Mouse (Mus musculus) stomach, embryonic 15.5 days (tissue): ENCODE measurements around the gene Sf3a1. TPM values are rescaled to one million over a fixed set of nuclear protein-coding genes. Genes with fewer than 3 reads are reported as not detected.

Source experiments
- ATAC-seq: fragments of 200-750 bp; cut with Nextera tagmentation; 2 replicates; pipeline ENCODE4 v1.8.0; 2017; ENCODE audit warnings: low read depth, moderate number of reproducible peaks, moderate TSS enrichment; ENCODE audit not compliant: insufficient read depth, low FRiP score
- H3K27ac ChIP-seq: fragments of 300-500 bp; sonication (generic); 2 replicates; pipeline ENCODE4 v1.5.1; 2015; ENCODE audit warnings: mild to moderate bottlenecking, inconsistent platforms
- H3K27me3 ChIP-seq: fragments of 300-500 bp; sonication (generic); replicated peaks from 2 replicates; pipeline ENCODE4 v1.6.1; 2015; ENCODE audit warnings: inconsistent platforms
- H3K36me3 ChIP-seq: fragments of 300-500 bp; sonication (generic); 2 replicates; pipeline ENCODE4 v1.6.1; 2015; ENCODE audit warnings: inconsistent platforms
- H3K4me1 ChIP-seq: fragments of 300-500 bp; sonication (generic); 2 replicates; pipeline ENCODE4 v1.6.1; 2015; ENCODE audit warnings: inconsistent platforms
- H3K4me2 ChIP-seq: fragments of 300-500 bp; sonication (generic); 2 replicates; pipeline ENCODE4 v1.6.1; 2015; ENCODE audit warnings: mild to moderate bottlenecking, inconsistent platforms
- H3K4me3 ChIP-seq: fragments of 300-500 bp; sonication (generic); replicated peaks from 2 replicates; pipeline ENCODE4 v1.5.1; 2015; ENCODE audit warnings: inconsistent platforms
- H3K9ac ChIP-seq: fragments of 300-500 bp; sonication (generic); 2 replicates; pipeline ENCODE4 v1.6.1; 2015; ENCODE audit warnings: inconsistent platforms
- H3K9me3 ChIP-seq: fragments of 300-500 bp; sonication (generic); 2 replicates; pipeline ENCODE4 v1.6.1; 2016; ENCODE audit warnings: inconsistent platforms
- WGBS: fragments of 180-500 bp; shearing (Covaris S2); methylation state at CpG from one replicate; pipeline ENCODE4 v1.1.7; 2015; 5-methylcytosine and 5-hydroxymethylcytosine counted together
- polyA plus RNA-seq: library from polyadenylated mRNA; unstranded; fragments of >200 nt; fragmentation: Nextera tagmentation; extraction: Ambion mirVana; gene quantifications from 2 replicates; pipeline ENCODE4 v1.2.1, GENCODE M21; 2015

The Sf3a1 gene
- polyA plus RNA-seq, 1 experiment from 2014 or later: 39.2 TPM

DNA sequence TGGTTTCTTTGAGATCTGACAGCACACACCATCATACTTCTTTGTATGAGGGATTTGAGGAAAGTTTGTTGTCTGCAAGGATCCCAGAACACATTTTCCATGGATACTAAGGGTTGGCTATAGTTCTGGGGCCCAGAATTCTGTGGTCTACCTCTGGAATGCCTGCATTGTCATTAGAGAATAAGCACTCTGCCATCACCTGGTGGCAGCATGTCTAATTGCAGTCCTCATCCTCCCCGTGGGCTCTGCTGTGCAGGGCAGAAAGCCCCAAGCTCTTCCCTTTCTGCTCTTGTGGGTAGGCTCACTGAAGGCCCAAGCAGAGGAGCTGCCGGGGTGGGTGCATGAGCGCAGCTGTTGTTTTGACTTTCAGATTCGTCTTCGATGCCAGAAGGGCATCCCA lies 49.4 kb downstream of the Sf3a1 start:
- Histone ChIP-seq H3K4me1 (no peaks in the 10 kb centered on the region), H3K36me3 (peaks cover 48% of the 10 kb centered on the region), H3K4me2 (no peak overlapping the region), H3K27me3 (no peaks in the 10 kb centered on the region), H3K9me3 (no peaks in the 10 kb centered on the region), H3K27ac (no peak overlapping the region), H3K4me3 (no peak overlapping the region), H3K9ac (no peak overlapping the region)
- WGBS: 76% methylated on average over 5 of the region's 5 CpGs
- ATAC-seq: no peak

DNA sequence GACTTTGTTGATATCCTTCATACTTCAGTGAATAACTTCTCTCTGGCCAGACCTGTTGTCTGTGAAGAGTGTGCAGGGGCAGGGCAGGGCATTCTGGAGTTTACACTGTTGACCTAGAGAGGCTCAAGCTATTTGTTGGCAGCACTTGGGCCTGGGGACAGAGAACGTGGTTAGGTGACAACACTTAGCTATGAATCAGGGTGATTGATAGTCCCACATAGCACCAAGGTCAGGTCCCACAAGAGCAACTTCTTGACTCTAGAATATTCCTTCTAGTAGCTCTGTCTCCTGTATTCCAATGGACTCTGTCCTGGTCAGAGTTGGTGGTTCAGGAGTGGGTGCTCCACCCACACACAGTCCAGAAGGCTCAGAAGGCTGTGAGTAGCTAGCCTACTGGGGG lies 50.6 kb downstream of the Sf3a1 start:
- WGBS: 44% methylated on average over 1 of the region's 1 CpGs
- no peak overlapping the region for H3K4me2 ChIP-seq
- H3K4me1 ChIP-seq: no peaks in the 10 kb centered on the region
- peaks cover 55% of the 10 kb centered on the region for H3K36me3 ChIP-seq
- no peak for ATAC-seq
- H3K4me3 ChIP-seq: no peak overlapping the region
- no peak overlapping the region for H3K27ac ChIP-seq
- H3K9me3 ChIP-seq: no peaks in the 10 kb centered on the region
- H3K27me3 ChIP-seq: no peaks in the 10 kb centered on the region
- no peak overlapping the region for H3K9ac ChIP-seq

DNA sequence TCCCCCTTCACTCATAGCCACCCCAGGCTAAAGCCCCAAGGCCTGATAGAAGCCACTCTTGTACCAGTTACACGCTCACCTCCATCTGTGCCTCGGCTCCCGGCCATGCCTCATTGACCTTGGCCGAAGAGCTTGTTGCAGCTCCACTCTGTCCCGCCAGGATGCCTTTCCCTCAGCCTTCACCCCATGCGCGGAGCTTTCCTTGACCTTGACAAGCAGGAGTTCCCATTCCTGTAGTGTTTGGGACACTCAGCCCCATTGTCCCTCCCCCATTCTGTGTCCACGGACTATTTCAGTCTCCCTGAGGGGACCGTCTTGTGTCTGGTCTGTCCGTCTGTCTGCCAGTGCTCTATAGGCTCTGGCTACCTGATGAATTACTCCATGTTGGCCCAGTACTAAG lies 53.0 kb downstream of the Sf3a1 start:
- 87% methylated on average over 10 of the region's 10 CpGs for WGBS

DNA sequence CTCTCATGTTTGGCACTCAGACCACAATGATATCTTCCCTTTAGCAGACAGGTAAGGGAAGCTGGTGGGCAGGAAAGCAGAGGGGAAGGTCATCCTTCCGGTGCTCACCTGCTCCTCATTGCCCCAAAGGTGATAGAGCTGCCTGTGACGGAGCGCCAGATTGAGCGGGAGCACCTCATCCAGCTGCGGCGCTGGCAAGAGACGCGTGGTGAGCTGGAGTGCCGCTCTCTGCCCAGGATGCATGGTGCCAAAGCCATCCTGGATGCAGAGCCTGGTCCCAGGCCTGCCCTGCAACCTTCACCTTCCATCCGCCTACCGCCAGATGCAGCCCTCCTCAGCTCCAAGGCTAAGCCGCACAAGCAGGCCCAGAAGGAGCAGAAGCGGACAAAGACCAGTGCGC lies 54.4 kb downstream of the Sf3a1 start:
- 96% methylated on average over 14 of the region's 14 CpGs for WGBS
- H3K36me3 ChIP-seq: peaks cover 33% of the 10 kb centered on the region
- H3K4me3 ChIP-seq: no peak overlapping the region
- ATAC-seq: no peak
- H3K9me3 ChIP-seq: no peaks in the 10 kb centered on the region
- no peak overlapping the region for H3K4me2 ChIP-seq
- no peaks in the 10 kb centered on the region for H3K27me3 ChIP-seq
- H3K27ac ChIP-seq: no peak overlapping the region
- H3K4me1 ChIP-seq: peaks cover 21% of the 10 kb centered on the region
- H3K9ac ChIP-seq: no peak overlapping the region

More for the DNA sequence above, 53.0 kb downstream of the Sf3a1 start:
- H3K4me3 ChIP-seq: no peak overlapping the region
- H3K4me1 ChIP-seq: peaks cover 8% of the 10 kb centered on the region; the same call in 1 of the 2 replicates
- no peaks in the 10 kb centered on the region for H3K27me3 ChIP-seq
- H3K4me2 ChIP-seq: no peak overlapping the region
- no peak overlapping the region for H3K9ac ChIP-seq
- H3K27ac ChIP-seq: no peak overlapping the region
- peaks cover 38% of the 10 kb centered on the region for H3K36me3 ChIP-seq
- no peak for ATAC-seq
- no peaks in the 10 kb centered on the region for H3K9me3 ChIP-seq

DNA sequence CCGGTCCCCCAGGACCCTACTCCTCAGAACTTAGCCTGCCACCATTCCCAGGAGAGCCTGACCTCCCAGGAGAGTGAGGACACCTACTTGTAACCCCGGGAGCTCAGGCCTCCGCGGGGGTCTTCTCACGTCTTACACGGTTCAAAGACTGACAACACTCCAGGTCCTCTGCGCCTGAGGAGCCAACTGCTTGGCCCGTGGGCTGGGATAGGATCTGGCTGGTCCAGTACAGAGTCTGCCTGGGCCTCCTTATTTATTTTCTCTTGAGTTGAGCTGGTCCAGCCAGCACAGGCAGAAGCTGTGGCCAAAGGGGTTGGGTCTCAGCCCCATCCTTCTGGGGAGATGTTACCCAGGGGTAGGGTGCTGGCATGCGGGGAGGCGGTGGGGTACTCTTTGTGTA lies 54.9 kb downstream of the Sf3a1 start:
- 73% methylated on average over 10 of the region's 10 CpGs for WGBS
- H3K9me3 ChIP-seq: no peaks in the 10 kb centered on the region
- no peak overlapping the region for H3K9ac ChIP-seq
- ATAC-seq: no peak
- no peak overlapping the region for H3K4me2 ChIP-seq
- peaks cover 23% of the 10 kb centered on the region for H3K4me1 ChIP-seq
- no peak overlapping the region for H3K27ac ChIP-seq
- peaks cover 33% of the 10 kb centered on the region for H3K36me3 ChIP-seq
- no peaks in the 10 kb centered on the region for H3K27me3 ChIP-seq
- H3K4me3 ChIP-seq: no peak overlapping the region

DNA sequence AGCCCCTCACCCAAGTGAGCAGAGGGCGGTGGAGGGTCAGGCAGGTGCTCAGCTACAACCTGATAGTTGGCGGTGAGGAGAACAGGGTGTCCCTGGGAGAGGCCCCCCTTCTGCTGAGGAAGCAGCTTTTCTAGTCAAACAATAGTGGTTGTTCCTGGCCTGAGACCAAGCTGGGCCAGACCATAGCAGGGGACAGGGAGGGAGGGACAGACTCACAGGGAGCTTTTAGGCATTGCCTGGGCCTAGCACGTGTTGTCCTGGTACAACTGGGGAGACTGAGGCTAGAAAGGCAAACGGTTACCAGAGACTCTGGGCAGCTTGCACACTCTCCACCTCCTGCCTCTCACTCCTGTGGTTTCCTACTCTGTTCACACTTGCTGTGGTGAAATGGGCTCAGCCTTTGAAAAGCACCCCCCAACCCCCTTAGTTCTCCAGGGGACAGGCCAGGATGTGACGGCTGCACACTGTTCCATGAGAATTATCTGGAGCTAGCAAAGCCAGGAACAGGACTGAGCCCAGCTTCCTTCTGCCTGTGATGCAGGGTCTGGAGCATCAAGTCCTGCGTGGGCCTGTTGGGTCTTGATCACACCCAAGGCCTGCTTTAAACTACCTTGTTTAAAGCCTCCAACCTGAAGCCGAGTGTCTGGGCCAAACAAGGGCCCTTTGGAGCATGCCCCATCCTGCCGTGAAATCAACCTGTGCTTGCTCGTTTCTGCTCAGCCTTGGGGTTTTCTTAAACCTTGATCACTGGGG lies 56.3 kb downstream of the Sf3a1 start:
- H3K9me3 ChIP-seq: no peaks in the 10 kb centered on the region
- WGBS: 72% methylated on average over 9 of the region's 9 CpGs
- H3K4me3 ChIP-seq: no peak overlapping the region
- peaks cover 25% of the 10 kb centered on the region for H3K4me1 ChIP-seq
- H3K4me2 ChIP-seq: no peak overlapping the region
- peak overlapping the region; percentile 73 for H3K27ac ChIP-seq
- no peak for ATAC-seq
- H3K36me3 ChIP-seq: peaks cover 28% of the 10 kb centered on the region
- no peak overlapping the region for H3K9ac ChIP-seq
- H3K27me3 ChIP-seq: no peaks in the 10 kb centered on the region

DNA sequence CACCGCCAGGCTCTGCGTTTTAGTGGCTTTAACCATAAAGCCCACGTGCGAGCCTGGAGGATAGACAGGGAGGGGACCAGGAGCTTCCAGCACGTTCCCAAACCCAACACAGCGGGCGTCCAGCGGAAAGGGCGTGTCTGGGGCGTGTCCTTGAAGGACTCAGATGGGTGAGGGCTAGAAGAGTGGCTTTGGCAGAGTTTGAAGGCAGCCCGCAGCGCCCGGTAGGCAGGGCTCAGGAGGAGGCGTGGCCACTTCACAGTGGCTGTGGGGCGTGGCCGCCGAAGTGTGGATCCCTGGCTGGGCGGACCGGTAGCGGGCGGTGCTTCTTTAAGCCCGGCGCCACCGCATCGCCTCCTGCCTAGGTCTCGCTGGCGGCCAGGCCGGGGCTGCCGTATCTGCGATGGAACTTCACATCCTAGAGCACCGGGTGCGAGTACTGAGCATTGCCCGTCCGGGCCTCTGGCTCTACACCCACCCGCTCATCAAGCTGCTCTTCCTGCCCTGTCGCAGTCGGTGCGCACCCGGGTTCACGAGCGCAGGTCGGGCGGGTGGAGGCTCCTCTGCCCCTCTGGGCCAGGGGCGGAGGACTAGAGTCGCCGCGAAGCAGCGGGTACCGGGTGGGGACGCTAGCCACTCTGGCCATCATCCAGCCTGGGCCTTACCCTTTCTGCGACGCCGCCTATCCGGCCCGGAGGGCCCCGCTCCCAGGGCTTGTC lies 57.9 kb downstream of the Sf3a1 start, which contains the start of gene Castor1:
Gene Castor1 (plus strand): TSS at position 312 of the 716 bp plus-strand sequence.
- ATAC-seq: peak; percentile 90
- Histone ChIP-seq H3K27me3 (no peaks in the 10 kb centered on the region), H3K36me3 (peaks cover 18% of the 10 kb centered on the region), H3K27ac (peak within 1 kb of the TSS; percentile 73; the same call in 1 of the 2 replicates), H3K4me2 (peak within 1 kb of the TSS; percentile 98), H3K9me3 (no peaks in the 10 kb centered on the region), H3K4me1 (peaks cover 29% of the 10 kb centered on the region), H3K9ac (peak within 1 kb of the TSS; percentile 55), H3K4me3 (peak within 1 kb of the TSS; percentile 51)
- 2% methylated on average over 56 of the region's 56 CpGs for WGBS

DNA sequence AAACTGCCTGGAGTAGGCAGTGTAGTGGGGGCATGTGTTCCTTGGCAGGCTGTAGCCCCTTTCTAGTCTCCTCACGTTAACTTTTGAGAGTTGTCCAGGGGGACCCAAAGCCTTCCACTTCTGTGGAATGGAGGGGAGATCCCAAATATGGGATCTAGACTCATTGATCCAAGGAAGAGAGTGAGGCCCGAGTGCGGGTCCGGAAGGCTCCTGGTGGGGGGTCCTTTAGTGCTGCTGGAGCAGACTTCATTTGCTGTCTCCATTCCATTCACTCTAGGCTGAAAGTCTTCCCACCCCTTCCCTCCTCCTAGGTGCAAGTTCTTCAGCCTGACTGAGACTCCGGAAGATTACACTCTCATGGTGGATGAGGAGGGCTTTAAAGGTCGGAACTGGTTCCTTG lies 58.5 kb downstream of the Sf3a1 start:
- peak overlapping the region; percentile 55; the same call in 1 of the 2 replicates for H3K9ac ChIP-seq
- peaks cover 29% of the 10 kb centered on the region for H3K4me1 ChIP-seq
- no peaks in the 10 kb centered on the region for H3K27me3 ChIP-seq
- H3K9me3 ChIP-seq: no peaks in the 10 kb centered on the region
- H3K27ac ChIP-seq: peak overlapping the region; percentile 32; the same call in 1 of the 2 replicates
- no peak for ATAC-seq
- WGBS: 11% methylated on average over 6 of the region's 6 CpGs
- peak overlapping the region; percentile 51 for H3K4me3 ChIP-seq
- peak overlapping the region; percentile 98 for H3K4me2 ChIP-seq
- peaks cover 16% of the 10 kb centered on the region for H3K36me3 ChIP-seq

DNA sequence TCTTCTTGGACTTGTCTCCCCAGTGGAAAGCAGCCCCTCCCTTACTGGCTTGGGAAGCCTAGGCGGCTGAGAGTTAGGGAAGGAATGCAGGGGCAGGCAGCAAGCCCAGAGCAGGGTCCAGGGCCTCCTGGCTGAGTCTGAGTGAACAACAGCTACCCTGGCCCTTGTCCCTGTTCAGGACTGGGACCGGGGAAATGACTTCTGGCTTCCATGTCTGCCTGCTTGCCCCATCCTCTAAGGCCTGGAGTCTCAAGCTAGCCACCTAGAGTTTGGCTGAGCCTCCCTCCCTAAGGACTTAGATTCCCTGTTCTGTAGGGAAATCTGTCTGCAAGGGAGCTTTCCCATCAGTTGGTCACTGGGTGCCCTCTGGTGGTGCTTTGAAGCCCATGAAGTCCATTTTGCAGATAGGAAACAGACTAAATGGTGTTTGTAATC lies 59.2 kb downstream of the Sf3a1 start:
- Histone ChIP-seq H3K4me1 (peaks cover 29% of the 10 kb centered on the region), H3K4me2 (peak overlapping the region; percentile 98; the same call in 1 of the 2 replicates), H3K27ac (no peak overlapping the region), H3K4me3 (no peak overlapping the region), H3K27me3 (no peaks in the 10 kb centered on the region), H3K9ac (no peak overlapping the region), H3K36me3 (peaks cover 9% of the 10 kb centered on the region), H3K9me3 (no peaks in the 10 kb centered on the region)
- ATAC-seq: no peak
- 7% methylated on average over 2 of the region's 2 CpGs for WGBS

DNA sequence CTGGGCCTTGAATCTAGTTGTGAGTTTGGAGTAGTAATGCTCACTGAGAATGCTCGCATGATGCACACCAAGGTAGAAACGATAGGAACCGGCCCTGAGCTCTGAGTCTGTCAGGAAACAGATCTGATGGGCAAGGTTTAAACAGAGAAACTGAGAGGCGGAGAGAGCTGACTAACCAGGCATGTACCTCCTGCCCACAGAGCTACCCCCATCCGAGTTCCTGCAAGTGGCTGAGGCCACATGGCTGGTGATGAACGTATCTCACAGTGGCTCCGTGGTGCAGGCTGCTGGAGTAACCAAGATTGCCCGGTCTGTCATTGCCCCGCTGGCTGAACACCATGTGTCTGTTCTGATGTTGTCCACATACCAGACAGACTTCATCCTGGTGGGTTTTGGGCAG lies 59.8 kb downstream of the Sf3a1 start:
- no peak overlapping the region for H3K4me2 ChIP-seq
- H3K9ac ChIP-seq: no peak overlapping the region
- no peak for ATAC-seq
- no peaks in the 10 kb centered on the region for H3K27me3 ChIP-seq
- WGBS: 62% methylated on average over 9 of the region's 9 CpGs
- peaks cover 3% of the 10 kb centered on the region for H3K36me3 ChIP-seq
- H3K27ac ChIP-seq: no peak overlapping the region
- H3K9me3 ChIP-seq: no peaks in the 10 kb centered on the region
- H3K4me3 ChIP-seq: no peak overlapping the region
- H3K4me1 ChIP-seq: peaks cover 29% of the 10 kb centered on the region

DNA sequence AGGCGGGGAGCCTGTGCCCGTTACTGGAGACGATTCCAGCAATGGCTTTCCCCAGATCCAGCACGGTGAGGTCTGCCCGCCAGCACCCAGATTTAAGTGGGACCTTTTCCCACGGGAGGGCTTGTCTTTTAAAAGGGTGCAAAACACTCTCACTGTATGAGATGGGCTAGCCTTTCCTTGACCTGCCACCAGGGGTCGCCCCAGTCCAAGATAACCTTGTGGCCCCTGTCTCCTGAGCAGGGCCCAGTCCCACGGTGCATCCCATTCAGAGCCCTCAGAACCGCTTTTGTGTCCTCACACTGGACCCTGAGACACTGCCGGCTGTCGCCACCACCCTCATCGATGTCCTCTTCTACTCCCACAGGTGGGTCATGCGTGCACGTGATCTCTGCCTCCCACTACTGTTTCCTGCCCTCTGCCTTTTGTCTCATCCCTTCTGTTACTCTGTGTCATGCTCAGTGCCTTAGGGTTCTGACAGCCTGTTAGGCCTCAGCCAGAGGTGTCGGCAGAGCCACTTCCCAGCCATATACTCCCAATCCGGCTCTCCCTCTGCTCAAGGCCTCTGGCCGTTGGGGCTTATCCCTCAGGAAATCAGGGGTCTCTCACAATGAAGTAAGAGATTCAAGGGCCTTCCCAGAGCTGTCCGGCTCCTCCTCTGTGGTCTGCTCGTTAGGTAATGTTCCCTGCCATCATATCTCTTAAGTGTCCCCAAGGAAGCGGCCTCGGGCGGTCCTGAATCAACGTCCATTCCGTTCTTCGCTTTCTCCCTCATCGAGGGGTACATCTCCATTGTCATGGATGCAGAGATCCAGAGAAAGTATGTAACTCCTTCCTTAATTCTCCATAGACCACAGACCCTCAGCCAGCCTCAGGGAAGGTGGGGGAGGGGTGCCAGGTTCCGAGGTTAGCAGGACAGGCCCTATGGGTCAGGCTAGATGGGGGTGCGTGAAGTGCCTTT lies 60.6 kb downstream of the Sf3a1 start:
- no peak for ATAC-seq
- Histone ChIP-seq H3K4me2 (no peak overlapping the region), H3K27ac (no peak overlapping the region), H3K4me3 (no peak overlapping the region), H3K4me1 (peaks cover 29% of the 10 kb centered on the region), H3K27me3 (no peaks in the 10 kb centered on the region), H3K9me3 (no peaks in the 10 kb centered on the region), H3K36me3 (no peaks in the 10 kb centered on the region), H3K9ac (no peak overlapping the region)
- WGBS: 56% methylated on average over 28 of the region's 28 CpGs
